Mouse (Mus musculus) embryonic facial prominence, embryonic 15.5 days (tissue): ENCODE measurements around the gene Art3. TPM values are rescaled to one million over a fixed set of nuclear protein-coding genes. Genes with fewer than 3 reads are reported as not detected.

Experiments used
- microRNA-seq: library from miRNA; unstranded; fragments of <30 nt; microRNA quantifications from one replicate; pipeline ENCODE4, GENCODE M21; 2016; ENCODE audit warnings: borderline number of aligned reads
- polyA plus RNA-seq: library from polyadenylated mRNA; unstranded; fragments of >200 nt; fragmentation: Nextera tagmentation; extraction: Ambion mirVana; gene quantifications from 2 replicates; pipeline ENCODE4 v1.2.1, GENCODE M21; 2015

The Art3 gene
- polyA plus RNA-seq, 1 experiment from 2014 or later, result 4.9 TPM

Small RNA genes within 50 kb of the gene (microRNA-seq; reads per million reads assigned to microRNA genes)
- gene Mir6415, result not detected

Other genes starting within 250 kb of the Art3 start
- gene G3bp2, start 248.1 kb upstream of the Art3 start, polyA plus RNA-seq, result 144 and 151 TPM in 2 replicates
- gene Uso1, start 193.9 kb upstream of the Art3 start, polyA plus RNA-seq, result 49.9 and 50.0 TPM in 2 replicates
- not detected in 2 replicates for gene U90926, start 116.4 kb upstream of the Art3 start, polyA plus RNA-seq
- 0.07 and 0.14 TPM in 2 replicates for gene Ppef2, start 75.5 kb upstream of the Art3 start, polyA plus RNA-seq
- 13.3 and 13.9 TPM in 2 replicates for gene Naaa, start 53.7 kb upstream of the Art3 start, polyA plus RNA-seq
- gene Sdad1, start 21.3 kb upstream of the Art3 start, polyA plus RNA-seq, result 36.2 and 37.4 TPM in 2 replicates
- 0.20 and 0.76 TPM in 2 replicates for gene Cxcl9, start 3.7 kb upstream of the Art3 start, polyA plus RNA-seq
- gene Cxcl10, start 17.1 kb downstream of the Art3 start, polyA plus RNA-seq, result 0.81 and 1.7 TPM in 2 replicates
- 38.9 and 40.0 TPM in 2 replicates for gene Nup54, start 103.4 kb downstream of the Art3 start, polyA plus RNA-seq
- 11.9 and 12.4 TPM in 2 replicates for gene Scarb2, start 175.0 kb downstream of the Art3 start, polyA plus RNA-seq
- 4.7 and 9.4 TPM in 2 replicates for gene Fam47e, start 223.2 kb downstream of the Art3 start, polyA plus RNA-seq